In genomic region chr3:96409701-96410246, GRCm38 (mm10) we compare ENCODE assay signal across 9 mouse cellular contexts. TPM values are rescaled to one million over a fixed set of nuclear protein-coding genes. Genes with fewer than 3 reads are reported as not detected.
DNase-seq lines count a peak whose midpoint lies in the region; ATAC-seq and TF ChIP-seq lines count a peak whose summit lies in the region.
"Had no signal": no experiment of that assay in that cellular context is flagged by ENCODE, and none has a peak within 500 bp of the region (broad histone marks: within the 10 kb centered on the region; RNA-seq: fewer than 3 reads in every experiment).

No protein-coding gene starts in this region.

- H3K4me2 ChIP-seq in liver, embryonic 11.5 days: peak overlapping the region; percentile 72
- no peak overlapping the region for H3K4me2 ChIP-seq in stomach, postnatal 0 days (replicated peaks; ENCODE audit: low read depth)

- H3K27ac ChIP-seq in liver, embryonic 11.5 days (ENCODE audit: low read depth, low read length): no peak overlapping the region
- no peak overlapping the region for H3K27ac ChIP-seq in stomach, postnatal 0 days (replicated peaks)

- H3K4me1 ChIP-seq in erythroblast, embryonic 14.5 days (ENCODE audit: control insufficient read depth): peaks cover 31% of the 10 kb centered on the region
- H3K4me1 ChIP-seq in liver, embryonic 11.5 days (replicated peaks; ENCODE audit: control insufficient read depth, insufficient read depth, low read length): peaks cover 14% of the 10 kb centered on the region
- no peaks in the 10 kb centered on the region for H3K4me1 ChIP-seq in stomach, postnatal 0 days (replicated peaks; ENCODE audit: control insufficient read depth, insufficient read depth)

- peak; percentile 6; the same call in 1 of the 2 replicates for TF ChIP-seq CTCF in stomach, postnatal 0 days (IDR thresholded peaks at IDR 0.05; ENCODE audit: low read depth)

- no peak for ATAC-seq in erythroblast, adult 5-6 weeks (replicated peaks; ENCODE audit: low FRiP score, poor library complexity, severe bottlenecking)
- ATAC-seq in liver, embryonic 11.5 days (replicated peaks; ENCODE audit: low FRiP score): peak; percentile 59
- ATAC-seq in stomach, postnatal 0 days (ENCODE audit: low FRiP score, low TSS enrichment): peak; percentile 39; the same call in 1 of the 2 replicates

- H3K9ac ChIP-seq in liver, embryonic 11.5 days (ENCODE audit: low read depth, low read length): peak overlapping the region; percentile 56
- no peak overlapping the region for H3K9ac ChIP-seq in stomach, postnatal 0 days (ENCODE audit: low read length)

- H3K9me3 ChIP-seq in erythroblast, embryonic 14.5 days (ENCODE audit: control insufficient read depth, low read length): peaks cover 14% of the 10 kb centered on the region; the same call in 1 of the 2 replicates
- no peaks in the 10 kb centered on the region for H3K9me3 ChIP-seq in liver, embryonic 11.5 days (ENCODE audit: control insufficient read depth, low read length)
- H3K9me3 ChIP-seq in stomach, postnatal 0 days (ENCODE audit: control insufficient read depth, low read length): no peaks in the 10 kb centered on the region

- DNase-seq in testis, postnatal 10 days (ENCODE audit: low spot score): peak; percentile 47
- no peak for DNase-seq in testis, postnatal 14 days (ENCODE audit: low spot score)
- DNase-seq in liver, embryonic 11.5 days (ENCODE audit: low spot score): peak; percentile 78
- DNase-seq in stomach, postnatal 0 days (ENCODE audit: low spot score): peak; percentile 22
- no peak for DNase-seq in ovary, postnatal 36 days (ENCODE audit: low spot score)
- no peak for DNase-seq in cerebellum, postnatal 14 days
- DNase-seq: cerebellum, adult 18-20 months had no signal

- no peak for TF ChIP-seq EP300 in stomach, postnatal 0 days (optimal IDR thresholded peaks at IDR 0.05)

- peaks cover 53% of the 10 kb centered on the region for H3K27me3 ChIP-seq in erythroblast, embryonic 14.5 days (ENCODE audit: control insufficient read depth)
- peaks cover 36% of the 10 kb centered on the region for H3K27me3 ChIP-seq in liver, embryonic 11.5 days (replicated peaks; ENCODE audit: control insufficient read depth, insufficient read depth, low read length)
- H3K27me3 ChIP-seq in stomach, postnatal 0 days (ENCODE audit: control insufficient read depth, insufficient read depth, low read length): peaks cover 9% of the 10 kb centered on the region; the same call in 1 of the 2 replicates

- peaks cover 2% of the 10 kb centered on the region; the same call in 1 of the 2 replicates for H3K36me3 ChIP-seq in erythroblast, embryonic 14.5 days (ENCODE audit: control insufficient read depth)
- no peaks in the 10 kb centered on the region for H3K36me3 ChIP-seq in liver, embryonic 11.5 days (ENCODE audit: control insufficient read depth, insufficient read depth, low read length)
- H3K36me3 ChIP-seq in stomach, postnatal 0 days (ENCODE audit: control insufficient read depth, insufficient read depth, low read length): no peaks in the 10 kb centered on the region

- 1% methylated on average over 31 of the region's 31 CpGs for WGBS in liver, embryonic 11.5 days
- 6% methylated on average over 31 of the region's 31 CpGs for WGBS in stomach, postnatal 0 days

- H3K4me3 ChIP-seq in erythroblast, embryonic 14.5 days (replicated peaks): peak overlapping the region; percentile 51
- peak overlapping the region; percentile 47 for H3K4me3 ChIP-seq in liver, embryonic 11.5 days (ENCODE audit: low read depth, low read length)
- peak overlapping the region; percentile 12; the same call in 1 of the 2 replicates for H3K4me3 ChIP-seq in stomach, postnatal 0 days (ENCODE audit: low read depth, low read length)

RNA-seq across cellular contexts. Expression of gene BC107364, which starts 42.3 kb away (rescaled TPM):
- polyA plus RNA-seq in erythroblast, embryonic 14.5 days (2012): not detected in 2 replicates
- total RNA-seq in erythroblast, adult 5-6 weeks (2015; ENCODE audit: low replicate concordance): not detected in 2 replicates
- not detected in 2 replicates for total RNA-seq in erythroblast, adult 5-6 weeks (2017; ENCODE audit: low replicate concordance)
- polyA plus RNA-seq in liver, embryonic 11.5 days (2014; fragmentation: Nextera tagmentation; extraction: Ambion mirVana): not detected in 2 replicates
- 0.18 and 0.36 TPM in 2 replicates for polyA plus RNA-seq in stomach, postnatal 0 days (2015; fragmentation: Nextera tagmentation; extraction: Ambion mirVana)

Comparison
In these comparisons a context has a peak if more than half of its experiments do, and no peak if none do; other contexts are left out.
1. DNase-seq: peak in testis, postnatal 10 days (single experiment), liver, embryonic 11.5 days (single experiment) and stomach, postnatal 0 days (single experiment); none in testis, postnatal 14 days (single experiment), ovary, postnatal 36 days (single experiment) and cerebellum, postnatal 14 days (0 of 2).
2. Peak in every context shown above with its lines, with median percentiles within 50 percentile points of each other: H3K4me3 ChIP-seq.